Mouse (Mus musculus): ENCODE measurements at regions not wholly inside any gene's neighbourhood (a gene's known extent, or its start where the extent isn't known, plus 50 kb on each side); places are given as distances from the start of the nearest gene placed in this dataset.

DNA sequence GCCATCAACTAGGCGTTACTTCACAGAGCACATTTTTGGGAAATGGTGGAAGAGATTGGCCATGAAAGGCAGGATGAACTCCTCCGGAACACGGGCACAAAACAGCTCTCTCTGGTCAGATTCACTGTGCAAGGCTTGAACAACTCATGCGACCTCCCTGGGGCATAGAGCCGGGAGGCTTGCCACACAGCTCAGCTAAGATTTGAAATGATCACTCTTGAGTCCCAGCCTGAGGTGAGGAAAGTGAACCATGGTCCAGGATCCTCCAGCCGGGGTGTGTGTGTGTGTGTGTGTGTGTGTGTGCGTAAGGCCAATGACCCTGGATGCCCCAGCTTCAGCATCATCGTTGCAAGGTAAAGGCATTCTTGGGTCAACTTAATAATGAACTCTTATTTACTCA is 237.5 kb downstream of the Gm45692 start:
- peak; percentile 37 for DNase-seq

DNA sequence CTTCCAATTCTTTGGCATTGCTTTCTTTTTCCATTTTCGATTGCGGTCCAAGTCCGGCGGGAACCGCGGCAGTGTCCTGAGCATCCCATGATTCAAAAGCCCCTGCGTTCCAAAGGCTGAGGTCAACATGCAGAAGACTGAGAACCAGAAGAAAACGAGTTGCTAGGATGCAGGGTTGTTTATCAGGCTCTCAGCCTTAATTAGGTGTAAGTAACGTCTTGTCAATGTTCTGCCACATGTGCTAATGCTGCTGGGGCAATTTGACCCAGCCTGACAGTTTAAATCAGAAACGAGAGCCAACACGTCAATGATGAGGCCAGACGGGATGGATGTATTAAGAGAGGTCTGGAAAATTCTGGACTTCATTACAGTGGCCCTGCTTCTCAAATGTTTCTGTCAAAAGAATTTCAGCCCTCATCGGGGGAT is 239.4 kb downstream of the Gm45692 start:
- DNase-seq = no peak

DNA sequence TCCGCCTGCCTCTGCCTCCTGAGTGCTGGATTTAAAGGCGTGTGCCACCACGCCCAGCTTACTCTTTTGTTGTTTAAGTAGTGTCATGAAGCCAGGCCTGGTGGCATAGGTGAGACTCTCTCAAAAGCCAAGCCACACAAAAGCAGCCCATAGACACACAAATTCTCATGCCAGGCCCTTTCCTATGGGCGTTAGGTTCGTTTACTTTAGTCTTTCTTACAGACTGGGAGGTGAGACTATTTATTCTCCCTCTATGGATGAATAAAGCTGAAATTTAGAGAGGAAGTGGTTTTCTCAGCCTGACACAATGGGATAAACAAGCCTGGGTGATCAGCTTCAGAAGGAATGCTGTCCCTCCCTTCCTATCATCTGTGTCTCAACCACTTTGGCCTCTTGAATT is 243.0 kb downstream of the Gm45692 start:
- DNase-seq = no peak

DNA sequence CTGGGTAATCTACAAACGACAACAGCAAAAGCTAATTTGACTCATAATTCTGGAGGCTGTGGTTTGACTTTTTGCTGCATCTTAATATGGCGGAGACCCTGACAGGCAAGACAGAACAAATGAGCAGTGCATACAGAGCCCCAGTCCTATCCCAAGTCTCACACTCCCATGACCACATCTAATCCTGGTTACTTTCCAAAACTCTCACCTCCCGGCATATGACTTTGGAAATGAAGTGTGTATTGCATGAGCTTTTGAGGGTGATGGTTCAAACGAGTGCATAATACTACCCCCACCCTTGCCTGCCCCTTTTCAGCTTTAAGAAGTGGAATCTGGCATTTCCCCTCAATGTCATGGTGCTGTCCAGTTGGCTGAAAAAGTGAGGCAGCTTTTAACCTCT is 244.3 kb downstream of the Gm45692 start:
- DNase-seq = no peak

DNA sequence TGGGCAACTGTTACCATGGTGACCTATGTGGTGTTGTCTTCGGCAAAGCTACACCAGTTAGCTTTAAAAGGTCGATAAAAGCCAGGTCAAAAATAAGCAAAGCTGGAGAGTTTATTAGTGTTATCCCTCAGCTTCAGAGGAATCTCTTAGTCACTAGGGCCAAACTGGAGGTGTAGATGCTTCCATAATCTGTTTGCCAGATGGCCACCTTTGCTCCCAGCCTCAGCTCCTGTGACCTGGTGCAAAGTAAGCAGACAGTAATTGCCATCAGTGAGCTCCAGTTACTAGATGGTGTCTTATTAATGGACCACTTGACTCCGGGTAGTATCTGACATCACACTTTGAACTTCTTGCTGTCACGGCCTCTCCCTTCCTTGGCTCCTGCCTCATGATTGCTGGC is 245.3 kb downstream of the Gm45692 start:
- no peak for DNase-seq

DNA sequence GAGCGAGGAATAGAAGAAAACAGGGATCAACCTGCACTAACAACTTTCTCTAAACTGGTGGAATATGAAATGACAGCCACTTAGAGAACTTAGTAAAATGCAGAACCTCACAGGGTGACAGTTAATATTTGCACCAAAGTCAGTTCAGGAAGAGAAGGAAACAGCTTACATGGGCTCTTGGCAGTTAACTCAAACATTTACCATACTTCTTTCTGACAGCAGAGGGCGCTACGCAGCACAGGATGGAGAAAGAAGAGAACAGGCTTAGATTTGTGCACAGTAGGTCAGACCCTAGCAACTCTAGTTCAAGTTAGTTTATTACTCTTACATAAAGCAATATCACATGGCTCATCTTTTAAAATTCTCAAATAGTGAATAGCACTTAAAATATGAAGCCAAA is 261.3 kb downstream of the Gm45692 start:
- DNase-seq = peak; percentile 78

DNA sequence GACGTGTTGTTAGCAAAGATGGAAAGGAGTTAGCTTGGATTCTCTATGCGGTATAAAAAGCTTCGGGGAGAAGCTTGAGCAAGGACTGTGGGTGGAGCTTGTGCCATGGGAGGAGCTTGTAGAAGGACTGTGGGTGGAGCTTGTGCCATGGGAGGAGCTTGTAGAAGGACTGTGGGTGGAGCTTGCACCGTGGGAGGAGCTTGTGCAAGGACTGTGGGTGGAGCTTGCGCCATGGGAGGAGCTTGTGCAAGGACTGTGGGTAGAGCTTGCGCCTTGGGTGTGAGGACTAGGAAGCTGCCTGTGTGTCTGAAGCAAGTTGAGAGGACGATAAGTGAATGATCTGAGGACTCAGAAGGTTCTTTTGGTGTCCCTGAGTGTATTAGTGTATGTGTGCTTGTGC is 263.1 kb downstream of the Gm45692 start:
- DNase-seq = no peak

DNA sequence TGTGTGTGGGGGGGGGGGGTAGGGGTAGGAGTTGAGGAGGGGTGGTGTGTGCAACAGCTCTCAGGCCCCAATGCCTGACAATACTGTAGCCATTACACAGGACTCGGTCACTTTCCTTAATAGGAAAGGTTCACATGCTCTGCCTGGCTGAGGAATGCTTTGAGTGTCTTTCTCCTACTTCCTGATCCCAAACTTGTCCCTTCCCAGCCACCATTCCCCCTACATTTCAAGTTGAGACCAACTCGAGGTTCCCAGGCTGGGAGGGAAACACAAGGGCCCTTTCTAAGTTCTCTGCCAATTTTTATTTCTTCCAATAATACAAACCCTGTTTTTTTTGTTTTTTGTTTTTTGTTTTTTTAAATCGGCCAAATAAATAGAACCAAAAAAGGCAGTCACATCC is 264.6 kb downstream of the Gm45692 start:
- DNase-seq = no peak

DNA sequence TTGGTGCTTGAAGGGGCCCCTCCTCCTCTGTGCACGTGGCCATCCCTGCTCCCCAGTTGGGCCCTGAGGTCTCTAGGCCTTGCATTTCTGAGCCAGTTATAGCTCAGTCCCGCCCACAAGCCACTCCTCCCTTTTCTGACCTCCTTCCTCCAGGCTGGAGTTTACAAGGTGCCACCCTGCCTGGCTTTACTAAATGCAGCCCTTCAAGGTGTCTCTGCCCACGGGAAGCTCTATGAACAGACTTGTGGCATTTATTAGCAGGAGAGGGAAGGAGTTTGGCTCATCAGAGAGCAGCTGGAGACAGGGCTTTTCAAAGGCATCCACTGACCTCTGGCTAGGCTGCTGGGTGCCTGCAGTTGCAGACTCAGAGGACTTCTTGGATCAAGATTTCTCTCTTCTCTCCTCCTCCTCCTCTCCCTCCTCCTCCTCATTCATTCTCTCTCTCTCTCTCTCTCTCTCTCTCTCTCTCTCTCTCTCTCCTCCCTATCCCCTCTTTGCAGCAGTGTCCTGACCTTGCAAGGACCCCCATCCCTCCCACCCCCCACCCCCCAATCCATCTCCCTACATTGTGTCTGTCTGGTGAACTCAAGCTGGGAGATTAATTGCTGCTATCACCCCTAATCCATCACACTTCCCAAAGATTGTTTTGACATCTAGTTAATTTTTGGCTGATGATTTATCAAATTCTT is 265.1 kb downstream of the Gm45692 start:
- DNase-seq = peak; percentile 71

DNA sequence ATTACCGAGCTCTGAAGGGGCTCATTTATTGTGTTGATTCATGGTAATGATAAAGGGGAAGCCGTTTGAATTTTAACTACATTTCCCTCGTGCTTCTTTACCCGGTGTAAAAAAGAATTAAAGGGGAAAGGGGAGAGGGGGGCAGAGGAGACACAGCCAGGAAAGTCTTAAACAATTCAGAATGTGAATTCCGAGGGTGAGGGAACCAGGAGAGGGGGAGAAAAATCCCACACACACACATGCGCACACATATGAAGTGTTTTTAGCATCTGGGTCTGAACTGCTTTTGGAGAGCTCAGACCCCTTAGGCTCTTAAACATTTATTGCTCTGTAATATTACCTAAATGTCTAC is 265.6 kb downstream of the Gm45692 start:
- DNase-seq = no peak

DNA sequence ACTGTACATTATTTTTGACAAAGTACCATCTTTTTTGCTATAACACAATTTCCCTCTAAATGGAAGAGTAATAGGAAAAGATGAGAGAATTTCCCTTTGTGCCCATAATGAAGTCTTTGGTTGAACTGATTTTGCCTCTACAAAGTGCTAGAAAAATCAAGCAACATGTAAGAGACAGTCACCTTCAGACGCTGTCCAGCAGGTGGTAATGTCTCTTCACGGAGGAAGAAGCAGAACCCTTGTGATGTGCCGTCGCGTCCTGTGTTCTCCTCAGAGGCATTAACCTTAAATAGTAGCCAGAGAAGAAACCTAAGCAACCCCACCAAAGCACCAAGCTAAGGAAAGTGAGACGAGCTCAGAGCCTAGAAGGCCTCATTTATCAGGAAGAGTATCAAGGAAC is 275.7 kb downstream of the Gm45692 start:
- DNase-seq = no peak

DNA sequence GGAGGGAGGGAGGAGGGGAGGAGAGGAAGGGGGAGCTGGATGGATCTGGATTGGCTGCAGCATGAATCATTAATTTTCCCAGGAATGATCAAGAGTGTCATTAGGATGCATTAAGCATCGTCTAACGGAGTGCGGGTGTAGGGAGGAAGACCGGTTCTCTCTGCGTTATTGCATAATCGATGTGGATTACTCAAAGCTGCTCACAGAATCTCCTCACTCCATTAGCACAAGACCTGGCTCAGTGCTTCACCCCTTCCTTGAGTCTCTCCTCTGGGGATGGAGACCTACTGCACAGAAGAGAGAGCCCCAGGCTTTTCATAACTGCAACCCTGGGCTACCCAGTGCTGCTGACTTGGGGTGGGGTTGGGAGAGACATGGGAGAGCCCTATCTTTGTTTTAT is 300.7 kb downstream of the Gm45692 start:
- no peak for DNase-seq

DNA sequence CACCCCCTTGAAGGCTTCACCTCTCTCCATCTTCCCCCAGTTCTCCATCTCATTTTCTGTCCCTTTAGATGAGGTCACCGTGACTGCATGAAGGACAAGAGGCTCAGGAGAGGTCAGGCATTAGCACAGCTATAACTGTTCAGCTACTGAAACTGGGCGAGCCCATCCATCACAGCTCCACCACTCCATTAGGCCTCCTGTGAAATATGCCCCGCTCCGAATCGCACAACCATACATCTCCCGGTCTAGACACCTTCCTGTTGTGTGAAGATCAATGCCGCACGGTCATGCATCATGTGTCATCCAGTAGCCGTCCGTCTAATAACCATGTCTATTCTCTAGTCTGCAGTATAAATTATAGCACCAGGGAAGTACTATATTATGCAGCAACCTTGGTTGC is 301.2 kb downstream of the Gm45692 start:
- DNase-seq = no peak

DNA sequence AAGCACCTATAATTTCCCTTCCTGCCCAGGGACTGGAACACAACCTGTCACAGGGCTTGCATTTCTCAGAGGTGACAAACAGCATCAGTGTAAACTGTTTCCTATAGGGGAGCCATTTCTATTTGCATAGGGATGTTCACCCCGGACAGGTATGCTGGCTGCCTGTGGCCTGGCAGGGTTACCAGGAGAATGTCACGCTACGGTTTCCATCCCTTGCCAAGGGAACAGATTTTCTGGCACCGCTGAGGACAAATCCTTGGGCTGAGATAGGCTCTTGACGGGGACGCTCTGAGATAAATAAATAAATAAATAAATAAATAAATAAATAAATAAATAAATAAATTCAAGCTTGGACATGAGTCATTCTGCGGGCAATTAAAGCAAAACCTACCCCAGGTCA is 308.0 kb downstream of the Gm45692 start:
- DNase-seq = no peak

DNA sequence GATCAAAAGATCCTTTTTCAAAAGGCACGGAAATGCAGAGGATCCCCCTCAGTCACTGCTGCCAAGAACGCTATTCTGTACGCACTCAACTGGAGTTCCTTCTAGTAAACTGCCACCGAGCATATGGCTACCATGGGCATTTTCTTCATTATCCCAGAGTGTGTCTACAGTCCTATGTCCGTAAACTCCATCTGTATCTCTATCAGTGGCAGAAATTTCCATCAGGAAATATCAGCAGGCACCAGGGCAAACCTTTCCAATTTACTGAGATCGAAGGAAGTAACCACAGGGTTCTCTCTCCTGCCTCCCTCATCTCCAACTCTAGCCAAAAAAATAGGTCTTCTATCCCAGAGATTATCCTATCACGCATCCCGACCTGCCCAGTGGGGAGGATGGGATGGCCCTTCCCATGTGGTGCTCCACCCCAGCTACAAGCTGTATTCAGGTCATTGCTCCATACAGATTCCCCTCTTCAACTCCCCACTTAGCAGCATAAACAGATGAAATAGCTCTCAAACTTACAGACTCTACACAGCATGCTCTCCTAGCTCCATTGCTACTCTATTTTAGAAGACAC is 310.5 kb downstream of the Gm45692 start:
- no peak for DNase-seq

DNA sequence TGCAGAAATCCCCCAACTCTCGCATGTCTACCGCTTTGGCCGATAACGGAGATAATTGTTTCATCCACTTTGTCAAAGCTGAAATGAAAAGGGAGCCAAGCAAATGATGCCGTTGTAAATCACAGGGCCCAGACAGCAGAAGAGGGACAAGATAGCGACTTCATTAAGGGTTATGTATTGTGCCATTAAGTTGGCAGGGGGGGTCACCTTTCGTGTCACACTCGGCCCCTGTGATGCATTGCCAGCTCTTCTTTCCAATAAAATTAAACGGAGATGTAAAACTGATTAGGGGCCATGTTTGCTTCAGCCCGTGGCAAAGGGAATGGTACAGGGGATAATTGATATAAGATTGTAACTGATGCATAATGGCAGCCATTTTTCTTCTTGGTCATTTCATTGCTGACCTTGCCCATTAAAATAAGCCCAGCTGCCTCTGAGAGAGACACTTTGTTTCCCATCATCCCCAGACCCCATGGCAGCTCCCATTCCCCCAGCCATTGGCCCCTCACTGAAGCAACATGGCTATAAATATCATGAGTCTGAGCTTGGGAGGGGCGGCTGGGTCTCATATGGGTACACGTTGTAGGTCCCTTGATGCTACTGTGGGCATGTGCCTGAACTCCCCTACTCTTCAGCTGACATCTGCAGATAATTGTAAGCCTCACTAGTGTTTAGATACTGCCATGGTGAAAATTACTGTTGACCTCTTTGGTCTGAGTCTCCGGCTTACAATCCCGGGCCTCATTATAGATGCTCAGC is 313.0 kb downstream of the Gm45692 start:
- DNase-seq = no peak

DNA sequence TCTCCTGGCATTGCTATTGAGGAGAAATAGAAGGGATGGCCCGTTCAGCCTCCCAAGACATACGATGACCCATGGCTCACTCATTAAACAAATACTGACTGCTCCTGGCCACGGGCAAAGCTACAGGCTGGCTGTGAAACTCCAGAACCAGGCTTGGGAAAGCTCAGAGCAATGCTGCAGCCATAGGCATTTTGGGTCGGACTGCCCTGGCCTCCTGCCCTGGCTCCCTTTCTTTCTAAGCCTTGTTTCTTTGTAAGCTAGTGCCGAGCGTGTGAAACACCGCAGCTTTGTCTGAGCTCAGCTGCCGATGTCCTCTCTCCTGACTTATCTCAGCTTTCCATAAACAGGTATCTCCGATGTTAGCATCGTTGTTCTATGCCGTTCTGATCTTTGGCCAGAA is 316.9 kb downstream of the Gm45692 start:
- no peak for DNase-seq

DNA sequence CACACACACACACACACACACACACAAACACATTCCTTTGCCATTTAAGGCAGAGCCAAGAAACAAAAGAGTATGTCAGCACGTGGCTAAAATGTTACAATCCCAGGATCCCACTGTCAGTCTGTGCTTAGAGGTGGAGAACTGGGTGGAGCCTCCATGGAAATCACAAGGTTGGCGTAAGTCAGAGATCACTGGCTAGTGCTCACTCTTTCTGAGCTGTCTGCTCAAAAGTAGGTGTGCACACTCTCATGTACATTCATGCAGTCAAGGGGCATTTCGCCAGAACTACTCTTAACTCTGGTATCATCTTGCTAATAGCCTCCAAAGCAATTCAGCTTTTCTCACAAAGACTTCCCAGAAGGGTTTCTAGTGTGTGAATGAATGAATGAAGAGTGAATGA is 318.2 kb downstream of the Gm45692 start:
- no peak for DNase-seq

DNA sequence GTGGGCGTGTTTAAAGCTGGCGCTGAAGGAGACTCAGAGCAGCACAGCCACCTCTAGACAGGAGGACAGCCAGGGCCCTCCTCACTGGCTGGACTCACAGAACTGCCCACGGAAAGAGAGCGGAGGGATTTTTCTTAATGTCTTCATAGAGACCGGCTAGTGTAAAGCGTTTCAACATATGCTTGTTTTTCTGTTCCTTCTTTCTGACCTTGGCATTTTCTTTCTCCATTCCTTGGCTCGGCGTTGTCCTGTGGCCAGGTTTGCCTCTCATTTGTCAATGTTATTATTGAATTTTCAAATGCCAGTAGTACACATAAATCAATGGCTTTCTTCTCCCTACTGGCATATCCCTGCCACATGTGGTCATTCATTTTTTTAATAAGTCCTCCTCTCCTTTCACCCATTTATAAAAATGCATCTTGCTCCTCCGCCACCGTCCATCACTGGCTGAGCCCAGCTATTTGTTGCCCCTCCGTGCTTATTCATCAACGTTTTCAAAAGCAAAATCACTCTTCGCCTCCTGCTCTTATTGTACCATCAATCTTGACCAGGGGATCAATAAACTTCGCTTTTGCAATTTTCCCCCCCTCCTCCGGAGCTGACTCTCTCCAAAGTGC is 319.0 kb downstream of the Gm45692 start:
- peak; percentile 17 for DNase-seq

DNA sequence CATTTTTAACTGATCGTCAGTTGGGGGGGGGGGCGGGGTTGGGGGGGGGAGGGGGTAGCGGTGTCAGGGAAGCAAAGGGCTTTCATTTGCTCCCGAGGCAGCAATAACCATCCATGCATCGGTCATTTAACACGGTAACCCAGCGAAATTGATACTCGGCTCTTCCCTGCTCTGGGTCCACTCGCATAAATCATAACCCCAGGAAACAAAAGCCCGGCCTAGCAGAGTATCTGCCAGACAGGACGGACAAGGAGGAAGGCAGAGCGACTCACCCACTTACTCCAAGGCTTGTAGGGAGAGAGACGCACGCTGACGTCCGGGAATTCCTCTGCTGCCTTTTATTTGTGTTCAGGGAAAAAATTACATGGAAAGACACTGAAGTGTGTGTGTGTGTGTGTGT is 319.5 kb downstream of the Gm45692 start:
- DNase-seq = peak; percentile 31

DNA sequence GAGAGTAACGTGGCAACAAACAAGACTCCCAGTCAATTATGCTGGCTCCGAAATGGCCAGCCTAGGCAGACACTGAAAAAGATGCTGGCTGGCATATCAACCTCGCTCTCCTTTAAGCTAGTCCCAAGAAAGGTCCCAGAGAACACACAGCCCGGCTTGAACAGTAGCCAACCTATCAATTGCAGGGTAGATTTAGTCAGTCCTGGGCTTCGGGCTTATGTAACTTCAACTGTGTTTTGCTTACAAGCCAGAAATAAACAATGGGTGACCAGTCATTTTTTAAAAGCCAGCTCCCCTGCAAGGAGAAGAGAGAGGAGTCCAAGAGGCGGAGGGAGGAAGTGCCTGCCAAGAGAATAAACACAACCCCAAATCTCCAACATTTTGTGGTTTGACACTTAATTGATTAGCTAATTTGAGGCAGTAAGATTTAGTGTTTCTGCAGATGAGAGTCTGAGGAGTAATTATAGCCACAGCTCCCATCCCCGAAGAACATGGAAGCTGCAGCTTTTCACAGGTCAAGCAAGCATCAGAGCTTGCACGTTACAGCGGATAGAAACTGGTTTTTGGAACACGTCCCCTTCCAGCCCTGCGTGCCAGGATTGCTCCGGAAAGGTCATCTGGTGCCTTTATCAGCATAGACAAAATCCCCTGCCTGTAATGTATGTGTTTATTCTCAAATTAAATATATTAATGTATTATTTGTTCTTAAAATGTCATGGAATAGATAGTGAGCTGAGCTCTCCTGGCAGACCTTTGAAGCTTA is 322.1 kb downstream of the Gm45692 start:
- peak; percentile 52 for DNase-seq

DNA sequence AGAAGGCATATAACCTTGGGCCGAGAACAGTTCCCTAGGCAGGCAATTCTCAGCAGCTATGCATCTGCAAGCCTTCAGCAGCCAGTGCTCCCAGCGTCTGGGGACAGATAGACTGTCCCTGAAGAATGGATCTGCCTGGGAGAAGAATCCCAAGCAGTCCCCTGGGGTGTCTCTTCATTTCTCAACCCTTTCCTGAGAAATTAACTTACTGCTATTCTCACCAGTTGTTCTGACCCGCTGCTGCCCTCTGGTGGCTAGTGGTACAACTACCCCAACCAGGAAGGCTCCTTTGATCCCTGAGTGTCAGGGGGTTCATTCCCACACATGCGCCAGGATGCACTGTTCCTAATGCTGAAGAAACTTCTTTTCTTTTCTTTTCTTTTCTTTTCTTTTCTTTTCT is 323.7 kb downstream of the Gm45692 start:
- peak; percentile 88 for DNase-seq

DNA sequence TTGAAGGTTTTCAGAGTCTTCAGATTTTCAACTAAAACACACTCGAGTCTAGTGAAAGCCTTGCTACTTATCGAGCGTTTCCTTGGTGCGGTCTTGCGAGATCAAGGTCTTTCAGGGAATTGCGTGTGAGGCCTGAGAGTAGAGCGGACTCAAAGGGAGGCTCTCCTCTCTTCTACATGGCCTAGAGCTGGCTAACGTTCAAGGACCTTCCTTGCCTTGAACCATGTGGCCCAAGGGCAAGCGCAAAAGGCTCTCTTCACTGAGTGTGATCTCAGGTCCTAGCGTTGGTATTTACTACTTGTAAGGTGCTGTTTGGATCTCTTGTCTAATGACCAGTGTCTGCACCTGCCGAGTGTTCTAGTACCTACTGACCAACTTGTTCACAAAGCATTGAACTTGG is 324.4 kb downstream of the Gm45692 start:
- no peak for DNase-seq

Measured in adrenal gland, postnatal 10 days (tissue).